Mouse (Mus musculus) natural killer cell, adult 2 months (primary cell): ENCODE measurements around the gene Svs4.
"Not testable (repeated sequence)": the region's sequence is repeated elsewhere in the genome, so short reads cannot be mapped to it uniquely, and the experiment has no call there.

Experiments used
- DNase-seq, 2 experiments: peaks; one replicate each; pipeline ENCODE4 v3.0.0; 2022; ENCODE audit warnings: low spot score in 2 of 2

Gene Svs4

GRCm38 (mm10) chr2:164278359-164278758 lies at the start of gene Svs4:
Svs4 (minus strand) TSS chr2:164278459.
- no peak for DNase-seq

- DNase-seq = no peak
These were observed 42.7 kb upstream of the Svs4 start for GRCm38 (mm10) chr2:164320983-164321382.

GRCm38 (mm10) chr2:164316451-164316850 lies 38.2 kb upstream of the Svs4 start, which contains the start of gene Svs6:
Svs6 (plus strand) TSS chr2:164316751.
- not testable (repeated sequence) for DNase-seq

GRCm38 (mm10) chr2:164315460-164315859 lies 37.2 kb upstream of the Svs4 start:
- not testable (repeated sequence) for DNase-seq

- no peak for DNase-seq
These were observed 34.3 kb upstream of the Svs4 start for GRCm38 (mm10) chr2:164312599-164312998.

GRCm38 (mm10) chr2:164288968-164289367 lies 10.7 kb upstream of the Svs4 start, which contains the start of gene Svs3a:
Svs3a (plus strand) TSS chr2:164289268.
- DNase-seq = not testable (repeated sequence)

- DNase-seq = not testable (repeated sequence)
These were observed 21.7 kb downstream of the Svs4 start, which contains the start of gene Svs3b for GRCm38 (mm10) chr2:164256540-164256939. Svs3b (minus strand) TSS chr2:164256640.

- DNase-seq = no peak
These were observed 39.9 kb downstream of the Svs4 start, which contains the start of gene Svs2 for GRCm38 (mm10) chr2:164238366-164238765. Svs2 (minus strand) TSS chr2:164238466.

- no peak for DNase-seq
These were observed 45.6 kb downstream of the Svs4 start for GRCm38 (mm10) chr2:164232671-164233070.

- no peak for DNase-seq
These were observed 49.7 kb downstream of the Svs4 start for GRCm38 (mm10) chr2:164228361-164229070.
